Mouse (Mus musculus): ENCODE data around the gene Olfr1184. TPM values are rescaled to one million over a fixed set of nuclear protein-coding genes. Genes with fewer than 3 reads are reported as not detected.
"Not testable (repeated sequence)": the region's sequence is repeated elsewhere in the genome, so short reads cannot be mapped to it uniquely, and the experiment has no call there.

The Olfr1184 gene
- not detected in 2 replicates for polyA plus RNA-seq (2015; fragmentation: Nextera tagmentation; extraction: Ambion mirVana)

- WGBS, result 80% methylated on average over 2 of the region's 2 CpGs
- H3K27ac ChIP-seq (ENCODE audit: low read length), result no peak within 1 kb of the TSS
- no peak for ATAC-seq (ENCODE audit: low read depth)
- H3K27me3 ChIP-seq (ENCODE audit: control insufficient read depth, insufficient read depth, low read depth, low read length), result no peaks in the 10 kb centered on the region
- no peaks in the 10 kb centered on the region for H3K9me3 ChIP-seq (ENCODE audit: control insufficient read depth, low read length)
- H3K9ac ChIP-seq (ENCODE audit: low read length), result no peak within 1 kb of the TSS
- no peak within 1 kb of the TSS for H3K4me2 ChIP-seq (ENCODE audit: low read depth, low read length)
- H3K4me1 ChIP-seq (replicated peaks; ENCODE audit: control insufficient read depth, insufficient read depth, low read length), result no peaks in the 10 kb centered on the region
- no peak within 1 kb of the TSS for H3K4me3 ChIP-seq (ENCODE audit: low read length)
- no peaks in the 10 kb centered on the region for H3K36me3 ChIP-seq (ENCODE audit: control insufficient read depth, insufficient read depth, low read length)
Measured at GRCm38 (mm10) chr2:88483298-88483697, at the start of gene Olfr1184. Gene Olfr1184 (plus strand): TSS chr2:88483598.

GRCm38 (mm10) chr2:88449031-88449430 is 34.4 kb upstream of the Olfr1184 start, which contains the start of gene Gm13757:
Gene Gm13757 (minus strand): TSS chr2:88449131.
- Histone ChIP-seq H3K4me3 (ENCODE audit: low read length) (no peak within 1 kb of the TSS), H3K27me3 (ENCODE audit: control insufficient read depth, insufficient read depth, low read depth, low read length) (no peaks in the 10 kb centered on the region), H3K36me3 (ENCODE audit: control insufficient read depth, insufficient read depth, low read length) (no peaks in the 10 kb centered on the region), H3K9ac (ENCODE audit: low read length) (no peak within 1 kb of the TSS), H3K4me2 (ENCODE audit: low read depth, low read length) (no peak within 1 kb of the TSS), H3K9me3 (ENCODE audit: control insufficient read depth, low read length) (no peaks in the 10 kb centered on the region), H3K27ac (ENCODE audit: low read length) (no peak within 1 kb of the TSS), H3K4me1 (replicated peaks; ENCODE audit: control insufficient read depth, insufficient read depth, low read length) (no peaks in the 10 kb centered on the region)
- ATAC-seq (ENCODE audit: low read depth), result no peak
- WGBS, result 91% methylated on average over 1 of the region's 1 CpGs

- not testable (repeated sequence) for H3K4me1 ChIP-seq (replicated peaks; ENCODE audit: control insufficient read depth, insufficient read depth, low read length)
Measured at GRCm38 (mm10) chr2:88454567-88454966, 28.8 kb upstream of the Olfr1184 start, which contains the start of gene Olfr1183. Gene Olfr1183 (plus strand): TSS chr2:88454867.

GRCm38 (mm10) chr2:88493020-88493419 is 9.6 kb downstream of the Olfr1184 start, which contains the start of gene Olfr1185-ps1:
Gene Olfr1185-ps1 (plus strand): TSS chr2:88493320.
- 52% methylated on average over 2 of the region's 2 CpGs for WGBS
- H3K4me1 ChIP-seq (replicated peaks; ENCODE audit: control insufficient read depth, insufficient read depth, low read length), result no peaks in the 10 kb centered on the region
- no peak for ATAC-seq (ENCODE audit: low read depth)
- H3K9ac ChIP-seq (ENCODE audit: low read length), result no peak within 1 kb of the TSS
- no peak within 1 kb of the TSS for H3K27ac ChIP-seq (ENCODE audit: low read length)
- H3K27me3 ChIP-seq (ENCODE audit: control insufficient read depth, insufficient read depth, low read depth, low read length), result no peaks in the 10 kb centered on the region
- no peaks in the 10 kb centered on the region for H3K36me3 ChIP-seq (ENCODE audit: control insufficient read depth, insufficient read depth, low read length)
- H3K4me2 ChIP-seq (ENCODE audit: low read depth, low read length), result no peak within 1 kb of the TSS
- no peaks in the 10 kb centered on the region for H3K9me3 ChIP-seq (ENCODE audit: control insufficient read depth, low read length)
- no peak within 1 kb of the TSS for H3K4me3 ChIP-seq (ENCODE audit: low read length)

More at GRCm38 (mm10) chr2:88454567-88454966, 28.8 kb upstream of the Olfr1184 start, which contains the start of gene Olfr1183:
- not testable (repeated sequence) for H3K9me3 ChIP-seq (ENCODE audit: control insufficient read depth, low read length); ATAC-seq (ENCODE audit: low read depth); H3K36me3 ChIP-seq (ENCODE audit: control insufficient read depth, insufficient read depth, low read length); H3K4me3 ChIP-seq (ENCODE audit: low read length); H3K27me3 ChIP-seq (ENCODE audit: control insufficient read depth, insufficient read depth, low read depth, low read length); H3K9ac ChIP-seq (ENCODE audit: low read length); H3K4me2 ChIP-seq (ENCODE audit: low read depth, low read length); H3K27ac ChIP-seq (ENCODE audit: low read length)
- WGBS, result 72% methylated on average over 1 of the region's 1 CpGs

- H3K4me1 ChIP-seq (replicated peaks; ENCODE audit: control insufficient read depth, insufficient read depth, low read length), result no peaks in the 10 kb centered on the region
- 76% methylated on average over 2 of the region's 2 CpGs for WGBS
- no peak within 1 kb of the TSS for H3K4me2 ChIP-seq (ENCODE audit: low read depth, low read length)
- H3K27ac ChIP-seq (ENCODE audit: low read length), result no peak within 1 kb of the TSS
- H3K9ac ChIP-seq (ENCODE audit: low read length), result no peak within 1 kb of the TSS
- no peak for ATAC-seq (ENCODE audit: low read depth)
- H3K36me3 ChIP-seq (ENCODE audit: control insufficient read depth, insufficient read depth, low read length), result no peaks in the 10 kb centered on the region
- no peaks in the 10 kb centered on the region for H3K9me3 ChIP-seq (ENCODE audit: control insufficient read depth, low read length)
- H3K4me3 ChIP-seq (ENCODE audit: low read length), result no peak within 1 kb of the TSS
- no peaks in the 10 kb centered on the region for H3K27me3 ChIP-seq (ENCODE audit: control insufficient read depth, insufficient read depth, low read depth, low read length)
Measured at GRCm38 (mm10) chr2:88518251-88518650, 34.9 kb downstream of the Olfr1184 start, which contains the start of gene Olfr1186. Gene Olfr1186 (plus strand): TSS chr2:88518551.

GRCm38 (mm10) chr2:88525720-88526119 is 42.3 kb downstream of the Olfr1184 start:
- no peak for ATAC-seq (ENCODE audit: low read depth)
- WGBS, result 60% methylated on average over 3 of the region's 3 CpGs

More at GRCm38 (mm10) chr2:88525720-88526119, 42.3 kb downstream of the Olfr1184 start:
- H3K4me3 ChIP-seq (ENCODE audit: low read length), result no peak overlapping the region
- H3K36me3 ChIP-seq (ENCODE audit: control insufficient read depth, insufficient read depth, low read length), result no peaks in the 10 kb centered on the region
- H3K9me3 ChIP-seq (ENCODE audit: control insufficient read depth, low read length), result no peaks in the 10 kb centered on the region
- H3K4me2 ChIP-seq (ENCODE audit: low read depth, low read length), result no peak overlapping the region
- no peak overlapping the region for H3K9ac ChIP-seq (ENCODE audit: low read length)
- H3K4me1 ChIP-seq (replicated peaks; ENCODE audit: control insufficient read depth, insufficient read depth, low read length), result no peaks in the 10 kb centered on the region
- no peak overlapping the region for H3K27ac ChIP-seq (ENCODE audit: low read length)
- H3K27me3 ChIP-seq (ENCODE audit: control insufficient read depth, insufficient read depth, low read depth, low read length), result no peaks in the 10 kb centered on the region

Other genes starting within 250 kb of the Olfr1184 start
- gene Olfr1173, start 203.7 kb upstream of the Olfr1184 start, polyA plus RNA-seq (2015; fragmentation: Nextera tagmentation; extraction: Ambion mirVana), result not detected in 2 replicates
- gene Olfr1174-ps, start 168.5 kb upstream of the Olfr1184 start, polyA plus RNA-seq (2015; fragmentation: Nextera tagmentation; extraction: Ambion mirVana), result not detected in 2 replicates
- gene Olfr1175-ps, start 156.4 kb upstream of the Olfr1184 start, polyA plus RNA-seq (2015; fragmentation: Nextera tagmentation; extraction: Ambion mirVana), result not detected in 2 replicates
- not detected in 2 replicates for gene Olfr1176, start 146.9 kb upstream of the Olfr1184 start, polyA plus RNA-seq (2015; fragmentation: Nextera tagmentation; extraction: Ambion mirVana)
- gene Olfr1177-ps, start 137.1 kb upstream of the Olfr1184 start, polyA plus RNA-seq (2015; fragmentation: Nextera tagmentation; extraction: Ambion mirVana), result not detected in 2 replicates
- gene Olfr1178, start 96.5 kb upstream of the Olfr1184 start, polyA plus RNA-seq (2015; fragmentation: Nextera tagmentation; extraction: Ambion mirVana), result not detected in 2 replicates
- not detected in 2 replicates for gene Olfr1179, start 77.1 kb upstream of the Olfr1184 start, polyA plus RNA-seq (2015; fragmentation: Nextera tagmentation; extraction: Ambion mirVana)
- gene Olfr1180, start 64.4 kb upstream of the Olfr1184 start, polyA plus RNA-seq (2015; fragmentation: Nextera tagmentation; extraction: Ambion mirVana), result not detected in 2 replicates
- not detected in 2 replicates for gene Olfr1181, start 57.4 kb upstream of the Olfr1184 start, polyA plus RNA-seq (2015; fragmentation: Nextera tagmentation; extraction: Ambion mirVana)
- not detected in 2 replicates for gene Gm13757, start 34.5 kb upstream of the Olfr1184 start, polyA plus RNA-seq (2015; fragmentation: Nextera tagmentation; extraction: Ambion mirVana)
- gene Olfr1183, start 28.7 kb upstream of the Olfr1184 start, polyA plus RNA-seq (2015; fragmentation: Nextera tagmentation; extraction: Ambion mirVana), result not detected in 2 replicates
- gene Olfr1185-ps1, start 9.7 kb downstream of the Olfr1184 start, polyA plus RNA-seq (2015; fragmentation: Nextera tagmentation; extraction: Ambion mirVana), result not detected in 2 replicates
- not detected in 2 replicates for gene Olfr1186, start 35.0 kb downstream of the Olfr1184 start, polyA plus RNA-seq (2015; fragmentation: Nextera tagmentation; extraction: Ambion mirVana)
- gene Olfr1188, start 73.3 kb downstream of the Olfr1184 start, polyA plus RNA-seq (2015; fragmentation: Nextera tagmentation; extraction: Ambion mirVana), result not detected in 2 replicates
- gene Olfr1189, start 102.9 kb downstream of the Olfr1184 start, polyA plus RNA-seq (2015; fragmentation: Nextera tagmentation; extraction: Ambion mirVana), result not detected in 2 replicates
- gene Olfr1191-ps1, start 156.9 kb downstream of the Olfr1184 start, polyA plus RNA-seq (2015; fragmentation: Nextera tagmentation; extraction: Ambion mirVana), result not detected in 2 replicates
- gene Olfr1192-ps1, start 164.9 kb downstream of the Olfr1184 start, polyA plus RNA-seq (2015; fragmentation: Nextera tagmentation; extraction: Ambion mirVana), result not detected in 2 replicates
- gene Olfr1193, start 192.0 kb downstream of the Olfr1184 start, polyA plus RNA-seq (2015; fragmentation: Nextera tagmentation; extraction: Ambion mirVana), result not detected in 2 replicates
- gene Olfr1195, start 205.6 kb downstream of the Olfr1184 start, polyA plus RNA-seq (2015; fragmentation: Nextera tagmentation; extraction: Ambion mirVana), result not detected in 2 replicates
- not detected in 2 replicates for gene Olfr1196, start 221.0 kb downstream of the Olfr1184 start, polyA plus RNA-seq (2015; fragmentation: Nextera tagmentation; extraction: Ambion mirVana)
- not detected in 2 replicates for gene Olfr1197, start 248.8 kb downstream of the Olfr1184 start, polyA plus RNA-seq (2015; fragmentation: Nextera tagmentation; extraction: Ambion mirVana)